Mouse (Mus musculus) MEL (cell line): ENCODE measurements around the gene Ssh1. TPM values are rescaled to one million over a fixed set of nuclear protein-coding genes. Genes with fewer than 3 reads are reported as not detected.

ENCODE experiments used
- DNase-seq: peaks from one replicate; pipeline ENCODE4 v3.0.0; 2011; ENCODE audit warnings: low read depth, low spot score
- H3K27ac ChIP-seq: 2 replicates; pipeline ENCODE4 v1.5.1; 2012; ENCODE audit warnings: low read depth, mild to moderate bottlenecking, control low read depth, low read length, moderate library complexity; ENCODE audit not compliant: control insufficient read depth
- H3K27me3 ChIP-seq, 2 experiments: fragments of 150-350 bp in 1 of 2; sonication (generic) in 1 of 2; 2 replicates each; pipeline ENCODE4 v1.6.1; 2012; ENCODE audit warnings: low read length in 2 of 2, mild to moderate bottlenecking in 2 of 2, improper control_type of control experiment in 1 of 2, moderate library complexity in 1 of 2; ENCODE audit not compliant: insufficient read depth in 2 of 2, control insufficient read depth in 1 of 2
- H3K36me3 ChIP-seq, 2 experiments: 2 replicates each; pipeline ENCODE4 v1.6.1; 2012 to 2014; ENCODE audit warnings: low read length in 2 of 2, improper control_type of control experiment in 1 of 2, inconsistent platforms in 1 of 2, mild to moderate bottlenecking in 1 of 2; ENCODE audit not compliant: insufficient read depth in 2 of 2, control insufficient read depth in 1 of 2
- H3K4me1 ChIP-seq, 2 experiments: fragments of 150-350 bp in 1 of 2; sonication (generic) in 1 of 2; 2 replicates each; pipeline ENCODE4 v1.6.1; 2012; ENCODE audit warnings: low read length in 2 of 2, improper control_type of control experiment in 1 of 2, mild to moderate bottlenecking in 1 of 2; ENCODE audit not compliant: insufficient read depth in 2 of 2, control insufficient read depth in 1 of 2
- H3K4me3 ChIP-seq, 2 experiments: fragments of 150-350 bp in 1 of 2; sonication (generic) in 1 of 2; 2 replicates each; pipeline ENCODE4 v1.5.1; 2012; ENCODE audit warnings: low read depth in 2 of 2, low read length in 2 of 2, mild to moderate bottlenecking in 2 of 2, moderate library complexity in 2 of 2, control low read depth in 1 of 2, improper control_type of control experiment in 1 of 2; ENCODE audit not compliant: control insufficient read depth in 1 of 2, insufficient read depth in 1 of 2
- H3K79me2 ChIP-seq: 2 replicates; pipeline ENCODE4 v1.6.1; 2012; ENCODE audit warnings: mild to moderate bottlenecking, low read length, moderate library complexity; ENCODE audit not compliant: control insufficient read depth, poor library complexity, insufficient read depth
- H3K9ac ChIP-seq: 2 replicates; pipeline ENCODE4 v1.6.1; 2012; ENCODE audit warnings: low read depth, mild to moderate bottlenecking, control low read depth, low read length, moderate library complexity; ENCODE audit not compliant: control insufficient read depth, poor library complexity, severe bottlenecking
- H3K9me3 ChIP-seq: fragments of 150-350 bp; sonication (generic); replicated peaks from 2 replicates; pipeline ENCODE4 v1.6.1; 2012; ENCODE audit warnings: mild to moderate bottlenecking, low read length, improper control_type of control experiment, moderate library complexity; ENCODE audit not compliant: insufficient read depth
- E2F4 ChIP-seq: IDR thresholded peaks from 2 replicates; pipeline ENCODE4 v1.6.1; 2011; ENCODE audit warnings: low read depth, low read length, improper control_type of control experiment, borderline replicate concordance
- EP300 ChIP-seq, 2 experiments: IDR thresholded peaks; 2 replicates each; pipeline ENCODE4 v1.6.1; 2011; ENCODE audit warnings: improper control_type of control experiment in 2 of 2, low read length in 2 of 2, low read depth in 1 of 2, mild to moderate bottlenecking in 1 of 2
- ETS1 ChIP-seq: IDR thresholded peaks from 2 replicates; pipeline ENCODE4 v1.6.1; 2012; ENCODE audit warnings: low read depth, mild to moderate bottlenecking, inconsistent platforms, low read length, improper control_type of control experiment, moderate library complexity
- GABPA ChIP-seq: IDR thresholded peaks from 2 replicates; pipeline ENCODE4 v1.6.1; 2012; ENCODE audit warnings: low read depth, mild to moderate bottlenecking, inconsistent platforms, low read length, improper control_type of control experiment, moderate library complexity
- HCFC1 ChIP-seq: IDR thresholded peaks from 2 replicates; pipeline ENCODE4 v1.6.1; 2012; ENCODE audit warnings: low read depth, mild to moderate bottlenecking, inconsistent platforms, low read length, improper control_type of control experiment, moderate library complexity
- MAFK ChIP-seq: IDR thresholded peaks from 2 replicates; pipeline ENCODE4 v1.6.1; 2011; ENCODE audit warnings: low read depth, mild to moderate bottlenecking, low read length, improper control_type of control experiment, borderline replicate concordance
- MAX ChIP-seq: IDR thresholded peaks from 2 replicates; pipeline ENCODE4 v1.6.1; 2011; ENCODE audit warnings: low read length, improper control_type of control experiment
- MAZ ChIP-seq: IDR thresholded peaks from 2 replicates; pipeline ENCODE4 v1.6.1; 2012; ENCODE audit warnings: low read depth, mild to moderate bottlenecking, inconsistent platforms, low read length, improper control_type of control experiment
- MEF2A ChIP-seq: IDR thresholded peaks from 2 replicates; pipeline ENCODE4 v1.6.1; 2014; ENCODE audit warnings: low read depth, mild to moderate bottlenecking, inconsistent platforms, low read length, improper control_type of control experiment; ENCODE audit not compliant: poor library complexity, insufficient replicate concordance, severe bottlenecking; ENCODE audit errors: extremely low read depth
- MXI1 ChIP-seq: IDR thresholded peaks from 2 replicates; pipeline ENCODE4 v1.6.1; 2011; ENCODE audit warnings: mild to moderate bottlenecking, low read depth, low read length, improper control_type of control experiment
- NELFE ChIP-seq: IDR thresholded peaks from 2 replicates; pipeline ENCODE4 v1.6.1; 2011; ENCODE audit warnings: low read depth, low read length, improper control_type of control experiment
- NRF1 ChIP-seq: IDR thresholded peaks from 2 replicates; pipeline ENCODE4 v1.6.1; 2014; ENCODE audit warnings: low read depth, mild to moderate bottlenecking, inconsistent platforms, low read length, improper control_type of control experiment, moderate library complexity; ENCODE audit not compliant: poor library complexity, insufficient read depth, severe bottlenecking
- RCOR1 ChIP-seq: IDR thresholded peaks from 2 replicates; pipeline ENCODE4 v1.6.1; 2012; ENCODE audit warnings: low read depth, mild to moderate bottlenecking, inconsistent platforms, low read length, improper control_type of control experiment
- SIN3A ChIP-seq: IDR thresholded peaks from 2 replicates; pipeline ENCODE4 v1.6.1; 2012; ENCODE audit warnings: low read length, improper control_type of control experiment, inconsistent platforms
- SMC3 ChIP-seq: IDR thresholded peaks from 2 replicates; pipeline ENCODE4 v1.6.1; 2011; ENCODE audit warnings: low read depth, low read length, improper control_type of control experiment
- TCF12 ChIP-seq: IDR thresholded peaks from 2 replicates; pipeline ENCODE4 v1.6.1; 2014; ENCODE audit warnings: low read depth, mild to moderate bottlenecking, inconsistent platforms, low read length, improper control_type of control experiment, moderate library complexity
- UBTF ChIP-seq: IDR thresholded peaks from 2 replicates; pipeline ENCODE4 v1.6.1; 2012; ENCODE audit warnings: low read depth, mild to moderate bottlenecking, inconsistent platforms, low read length, improper control_type of control experiment, moderate library complexity, borderline replicate concordance; ENCODE audit not compliant: insufficient read depth
- USF1 ChIP-seq: IDR thresholded peaks from 2 replicates; pipeline ENCODE4 v1.6.1; 2014; ENCODE audit warnings: low read depth, mild to moderate bottlenecking, inconsistent platforms, low read length, improper control_type of control experiment, moderate library complexity
- USF2 ChIP-seq, 2 experiments: IDR thresholded peaks; 2 replicates each; pipeline ENCODE4 v1.6.1; 2011 to 2012; ENCODE audit warnings: improper control_type of control experiment in 2 of 2, low read length in 2 of 2, borderline replicate concordance in 1 of 2, inconsistent platforms in 1 of 2, low read depth in 1 of 2, mild to moderate bottlenecking in 1 of 2; ENCODE audit not compliant: insufficient read depth in 1 of 2
- ZMIZ1 ChIP-seq: IDR thresholded peaks from 2 replicates; pipeline ENCODE4 v1.6.1; 2012; ENCODE audit warnings: low read depth, mild to moderate bottlenecking, inconsistent platforms, low read length, improper control_type of control experiment, moderate library complexity
- ZNF384 ChIP-seq: IDR thresholded peaks from 2 replicates; pipeline ENCODE4 v1.6.1; 2012; ENCODE audit warnings: low read depth, mild to moderate bottlenecking, inconsistent platforms, low read length, improper control_type of control experiment
- polyA plus RNA-seq, 2 experiments: library from polyadenylated mRNA; stranded (reverse) in 1 of 2; unstranded in 1 of 2; fragments of >175 nt in 1 of 2; fragments of >200 nt in 1 of 2; gene quantifications; 2 replicates each; pipeline versions ENCODE4 v1.2.1 to v1.2.4; 2012; ENCODE audit warnings: low replicate concordance in 2 of 2, low read depth in 1 of 2; ENCODE audit not compliant: insufficient read length in 2 of 2, insufficient read depth in 1 of 2, missing spikeins in 1 of 2
- total RNA-seq: library from RNA; depleted of rRNA; stranded (reverse); fragments of 300-350 nt; gene quantifications from 2 replicates; pipeline ENCODE4 v1.2.3, GENCODE M21; 2012

Ssh1 gene
- total and polyA plus RNA-seq, 3 experiments = 2.3 to 6.8 TPM; not detected in 1

DNA sequence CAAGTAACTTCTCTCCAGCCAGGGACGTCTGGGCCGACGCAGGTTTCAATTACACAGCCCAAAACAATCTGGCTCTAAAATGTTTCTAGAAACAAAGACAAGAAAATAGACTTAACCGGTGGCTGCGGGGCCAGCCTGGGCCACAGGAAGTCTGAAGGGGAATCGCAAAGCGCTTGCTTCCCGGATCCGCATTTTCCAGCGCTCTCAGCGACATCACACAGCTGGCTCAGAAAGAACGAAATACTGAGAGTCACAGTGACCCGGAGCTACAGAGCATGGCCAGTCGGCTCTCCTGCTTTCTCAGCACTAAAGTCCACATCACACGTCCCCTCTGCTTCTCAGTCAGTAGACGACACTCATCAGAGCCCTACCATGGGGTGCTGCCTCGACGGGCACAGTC, 102.8 kb downstream of the Ssh1 start:
- H3K9me3 ChIP-seq = no peaks in the 10 kb centered on the region
- H3K27me3 ChIP-seq = no peaks in the 10 kb centered on the region
- no peak overlapping the region for H3K27ac ChIP-seq
- no peaks in the 10 kb centered on the region; a peak in 1 of 4 replicates for H3K36me3 ChIP-seq
- no peak overlapping the region for H3K9ac ChIP-seq
- no peak for DNase-seq
- no peak for TF ChIP-seq NELFE
- no peak for TF ChIP-seq USF2 (IDR thresholded peaks at IDR 0.05; ENCODE audit: borderline replicate concordance in 1 of 2, insufficient read depth in 1 of 2, low read depth in 1 of 2, low read length in 2 of 2)
- TF ChIP-seq MAX = no peak
- TF ChIP-seq SMC3 = no peak
- TF ChIP-seq TCF12 = no peak
- H3K4me1 ChIP-seq = no peaks in the 10 kb centered on the region
- H3K4me3 ChIP-seq = no peak overlapping the region
- peaks cover 60% of the 10 kb centered on the region for H3K79me2 ChIP-seq

DNA sequence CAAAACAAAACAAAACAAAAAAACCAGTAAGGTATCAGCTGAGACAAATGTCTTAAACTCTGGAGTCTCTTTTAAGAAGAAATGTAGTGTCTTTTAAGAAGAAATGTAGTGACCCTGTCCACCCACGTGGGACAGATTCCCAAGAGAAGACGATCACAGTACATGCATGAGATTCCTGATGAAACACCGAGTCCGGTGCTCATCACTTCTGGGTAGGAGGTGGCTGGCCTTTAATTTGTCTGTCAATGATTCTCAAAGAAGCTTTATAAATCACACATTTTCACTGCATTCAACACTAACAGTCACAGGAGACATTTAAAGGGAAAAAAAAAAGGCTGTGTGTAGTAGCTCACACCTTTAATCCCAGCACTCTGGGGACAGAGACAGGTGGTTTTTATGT, 103.8 kb downstream of the Ssh1 start:
- Histone ChIP-seq H3K9me3 (no peaks in the 10 kb centered on the region), H3K79me2 (peaks cover 61% of the 10 kb centered on the region), H3K9ac (no peak overlapping the region), H3K4me1 (no peaks in the 10 kb centered on the region), H3K4me3 (no peak overlapping the region), H3K27ac (no peak overlapping the region), H3K36me3 (no peaks in the 10 kb centered on the region; a peak in 1 of 4 replicates), H3K27me3 (no peaks in the 10 kb centered on the region)
- no peak for DNase-seq
- TF ChIP-seq E2F4 = no peak
- TF ChIP-seq NRF1 = no peak
- TF ChIP-seq GABPA = no peak
- no peak for TF ChIP-seq HCFC1
- TF ChIP-seq SIN3A = no peak
- TF ChIP-seq ETS1 = no peak
- TF ChIP-seq ZNF384 = no peak
- TF ChIP-seq UBTF = no peak
- no peak for TF ChIP-seq ZMIZ1
- TF ChIP-seq MAFK = no peak
- no peak for TF ChIP-seq MAZ
- no peak for TF ChIP-seq USF1
- no peak for TF ChIP-seq MEF2A
- TF ChIP-seq EP300 (IDR thresholded peaks at IDR 0.05; ENCODE audit: low read depth in 1 of 2, low read length in 2 of 2) = no peak
- TF ChIP-seq SMC3 = no peak
- TF ChIP-seq TCF12 = no peak
- TF ChIP-seq RCOR1 = no peak
- TF ChIP-seq MXI1 = no peak
- no peak for TF ChIP-seq MAX
